Mouse (Mus musculus): ENCODE results near the gene Gng5. TPM values are rescaled to one million over a fixed set of nuclear protein-coding genes. Genes with fewer than 3 reads are reported as not detected.

Gng5 gene
- polyA plus RNA-seq, 1 experiment, result 450 TPM

DNA sequence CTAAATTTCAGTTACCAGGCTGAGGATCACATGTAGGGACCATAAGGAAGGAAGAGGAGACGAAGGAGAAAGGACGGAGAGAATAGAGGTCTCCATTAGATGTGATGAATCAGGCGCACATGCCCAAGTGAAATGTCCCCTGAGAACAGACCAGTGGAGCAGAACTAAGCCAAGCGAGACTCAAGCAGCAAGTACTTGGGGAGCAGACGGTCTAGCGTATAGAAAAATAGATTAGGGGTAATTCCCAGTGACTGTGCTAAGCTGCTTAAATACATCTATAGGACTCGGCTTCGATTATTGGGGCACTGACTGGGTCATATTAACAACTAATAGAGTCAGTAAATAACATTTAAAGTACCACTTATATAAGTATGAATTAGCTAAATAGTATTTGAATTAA is 4.7 kb upstream of the Gng5 start:
- Histone ChIP-seq H3K27ac (ENCODE audit: insufficient read depth, low read depth, low read length) (no peak overlapping the region), H3K4me1 (ENCODE audit: control insufficient read depth, insufficient read depth, low read length) (peaks cover 5% of the 10 kb centered on the region), H3K4me3 (ENCODE audit: insufficient read depth, low read length) (no peak overlapping the region)
- TF ChIP-seq CTCF (IDR thresholded peaks at IDR 0.05; ENCODE audit: low read depth, low read length) (no peak), POLR2A (IDR thresholded peaks at IDR 0.05; ENCODE audit: borderline replicate concordance, low read depth, low read length) (no peak)

- TF ChIP-seq CTCF (IDR thresholded peaks at IDR 0.05; ENCODE audit: low read depth, low read length) (no peak), POLR2A (IDR thresholded peaks at IDR 0.05; ENCODE audit: borderline replicate concordance, low read depth, low read length) (no peak)
- Histone ChIP-seq H3K4me1 (ENCODE audit: control insufficient read depth, insufficient read depth, low read length) (peaks cover 15% of the 10 kb centered on the region), H3K4me3 (ENCODE audit: insufficient read depth, low read length) (peak overlapping the region; percentile 92), H3K27ac (ENCODE audit: insufficient read depth, low read depth, low read length) (peak overlapping the region; percentile 78)
Measured at GRCm38 (mm10) chr3:146498989-146499388, 618 bp upstream of the Gng5 start.

- Histone ChIP-seq H3K4me3 (ENCODE audit: insufficient read depth, low read length) (peak overlapping the region; percentile 81), H3K27ac (ENCODE audit: insufficient read depth, low read depth, low read length) (peak overlapping the region; percentile 75), H3K4me1 (ENCODE audit: control insufficient read depth, insufficient read depth, low read length) (peaks cover 15% of the 10 kb centered on the region)
- TF ChIP-seq POLR2A (IDR thresholded peaks at IDR 0.05; ENCODE audit: borderline replicate concordance, low read depth, low read length) (no peak), CTCF (IDR thresholded peaks at IDR 0.05; ENCODE audit: low read depth, low read length) (no peak)
Measured at GRCm38 (mm10) chr3:146500003-146500809, 599 bp downstream of the Gng5 start.

GRCm38 (mm10) chr3:146500810-146501201 is 1.2 kb downstream of the Gng5 start:
- Histone ChIP-seq H3K27ac (ENCODE audit: insufficient read depth, low read depth, low read length) (no peak overlapping the region), H3K4me1 (ENCODE audit: control insufficient read depth, insufficient read depth, low read length) (peaks cover 15% of the 10 kb centered on the region)
- TF ChIP-seq POLR2A (IDR thresholded peaks at IDR 0.05; ENCODE audit: borderline replicate concordance, low read depth, low read length) (no peak), CTCF (IDR thresholded peaks at IDR 0.05; ENCODE audit: low read depth, low read length) (no peak)

GRCm38 (mm10) chr3:146501601-146502123 is 2.1 kb downstream of the Gng5 start:
- Histone ChIP-seq H3K4me1 (ENCODE audit: control insufficient read depth, insufficient read depth, low read length) (peaks cover 15% of the 10 kb centered on the region), H3K27ac (ENCODE audit: insufficient read depth, low read depth, low read length) (no peak overlapping the region), H3K4me3 (ENCODE audit: insufficient read depth, low read length) (peak overlapping the region; percentile 81)
- TF ChIP-seq CTCF (IDR thresholded peaks at IDR 0.05; ENCODE audit: low read depth, low read length), result no peak
- TF ChIP-seq POLR2A (IDR thresholded peaks at IDR 0.05; ENCODE audit: borderline replicate concordance, low read depth, low read length), result no peak

More at GRCm38 (mm10) chr3:146500810-146501201, 1.2 kb downstream of the Gng5 start:
- H3K4me3 ChIP-seq (ENCODE audit: insufficient read depth, low read length), result peak overlapping the region; percentile 81

DNA sequence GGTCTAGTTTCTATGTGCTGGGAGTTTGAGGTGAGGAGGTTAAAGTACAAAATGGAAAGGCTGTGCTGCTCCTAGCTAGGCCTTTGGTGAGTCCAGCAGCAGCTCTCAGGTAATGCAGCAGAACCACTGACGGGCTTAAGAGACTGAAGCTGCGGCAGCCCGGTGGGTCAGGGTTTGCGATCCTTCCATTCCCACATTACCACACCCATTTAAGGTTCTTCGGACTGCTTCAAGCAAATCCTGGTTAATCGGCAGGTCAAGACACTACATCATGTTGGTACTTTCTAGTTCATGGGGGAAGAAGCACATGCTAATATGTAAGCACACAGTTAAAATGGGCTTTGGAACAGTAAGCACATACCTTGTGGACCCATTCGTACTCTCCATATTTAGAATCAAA is 7.1 kb downstream of the Gng5 start:
- Histone ChIP-seq H3K27ac (ENCODE audit: insufficient read depth, low read depth, low read length) (no peak overlapping the region), H3K4me1 (ENCODE audit: control insufficient read depth, insufficient read depth, low read length) (peaks cover 10% of the 10 kb centered on the region), H3K4me3 (ENCODE audit: insufficient read depth, low read length) (no peak overlapping the region)
- no peak for TF ChIP-seq CTCF (IDR thresholded peaks at IDR 0.05; ENCODE audit: low read depth, low read length)
- TF ChIP-seq POLR2A (IDR thresholded peaks at IDR 0.05; ENCODE audit: borderline replicate concordance, low read depth, low read length), result no peak

- H3K4me3 ChIP-seq (ENCODE audit: insufficient read depth, low read length), result peak overlapping the region; percentile 100
- peaks cover 4% of the 10 kb centered on the region; the same call in 1 of the 2 replicates for H3K4me1 ChIP-seq (ENCODE audit: control insufficient read depth, insufficient read depth, low read length)
- H3K27ac ChIP-seq (ENCODE audit: insufficient read depth, low read depth, low read length), result peak overlapping the region; percentile 46
- TF ChIP-seq CTCF (IDR thresholded peaks at IDR 0.05; ENCODE audit: low read depth, low read length), result no peak
- no peak for TF ChIP-seq POLR2A (IDR thresholded peaks at IDR 0.05; ENCODE audit: borderline replicate concordance, low read depth, low read length)
Measured at GRCm38 (mm10) chr3:146520226-146520797, 20.7 kb downstream of the Gng5 start.

DNA sequence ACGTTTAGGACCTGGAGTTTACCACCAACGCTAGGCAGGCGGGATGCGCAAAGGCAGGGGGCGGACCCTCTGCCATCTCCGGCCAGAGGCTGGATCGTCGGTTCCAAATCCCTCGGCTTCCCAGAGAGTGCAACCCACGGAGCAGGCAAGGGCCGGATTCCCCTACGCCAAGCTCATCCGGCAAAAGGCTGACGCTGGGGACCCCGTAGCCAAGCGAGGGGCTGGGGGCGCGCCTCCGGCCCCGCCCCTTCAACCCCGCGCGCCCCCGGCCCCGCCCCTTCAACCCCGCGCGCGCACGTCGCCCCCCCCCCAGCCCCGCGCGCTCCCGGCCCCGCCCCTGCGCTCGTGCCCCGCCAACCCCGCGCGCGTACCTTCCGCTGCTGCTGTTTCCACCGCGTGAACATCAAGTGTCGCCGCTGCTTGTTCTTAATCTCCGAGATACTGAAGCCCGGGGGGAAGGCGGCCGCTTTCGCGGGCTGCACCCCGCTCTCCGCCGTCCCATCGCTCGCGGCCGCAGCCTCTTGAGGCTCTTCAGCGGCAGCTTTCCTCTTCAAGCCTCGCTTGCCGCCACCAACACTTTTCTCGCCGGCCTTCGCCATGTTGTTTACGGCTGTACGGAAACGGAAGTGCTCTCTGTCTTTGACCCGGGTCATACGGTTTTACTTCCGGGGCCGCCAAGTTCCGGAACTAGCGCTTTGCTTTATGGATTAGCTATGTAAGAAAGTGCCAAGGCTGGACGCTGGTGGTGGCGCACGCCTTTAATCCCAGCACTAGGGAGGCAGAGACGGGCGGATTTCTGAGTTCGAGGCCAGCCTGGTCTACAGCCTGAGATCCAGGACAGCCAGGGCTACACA is 21.4 kb downstream of the Gng5 start, which contains the start of gene Rpf1:
TSS of gene Rpf1 (minus strand) at position 632 of the 854 bp plus-strand sequence.
- Histone ChIP-seq H3K27ac (ENCODE audit: insufficient read depth, low read depth, low read length) (peak within 1 kb of the TSS; percentile 98), H3K4me1 (ENCODE audit: control insufficient read depth, insufficient read depth, low read length) (peaks cover 4% of the 10 kb centered on the region; the same call in 1 of the 2 replicates), H3K4me3 (ENCODE audit: insufficient read depth, low read length) (peak within 1 kb of the TSS; percentile 100)
- TF ChIP-seq POLR2A (IDR thresholded peaks at IDR 0.05; ENCODE audit: borderline replicate concordance, low read depth, low read length), result peak; percentile 10; the same call in 1 of the 2 replicates
- TF ChIP-seq CTCF (IDR thresholded peaks at IDR 0.05; ENCODE audit: low read depth, low read length), result 0 out of 2 replicates have a peak, but pooled peaks have one; percentile 3

GRCm38 (mm10) chr3:146521652-146522020 is 22.0 kb downstream of the Gng5 start:
- peak overlapping the region; percentile 100 for H3K4me3 ChIP-seq (ENCODE audit: insufficient read depth, low read length)
- TF ChIP-seq CTCF (IDR thresholded peaks at IDR 0.05; ENCODE audit: low read depth, low read length), result no peak
- no peak for TF ChIP-seq POLR2A (IDR thresholded peaks at IDR 0.05; ENCODE audit: borderline replicate concordance, low read depth, low read length)
- peak overlapping the region; percentile 98 for H3K27ac ChIP-seq (ENCODE audit: insufficient read depth, low read depth, low read length)
- peaks cover 4% of the 10 kb centered on the region; the same call in 1 of the 2 replicates for H3K4me1 ChIP-seq (ENCODE audit: control insufficient read depth, insufficient read depth, low read length)
